Mouse (Mus musculus) olfactory bulb, adult 2 months (tissue): ENCODE results near the gene Gm17581.

ENCODE experiments used
- CTCF ChIP-seq: fragments of 200-500 bp; IDR thresholded peaks from 2 replicates; pipeline ENCODE4 v1.5.1; 2012; ENCODE audit warnings: low read depth, mild to moderate bottlenecking, low read length, moderate library complexity; ENCODE audit not compliant: insufficient read depth
- POLR2A ChIP-seq: fragments of 200-500 bp; IDR thresholded peaks from 2 replicates; pipeline ENCODE4 v1.6.1; 2012; ENCODE audit warnings: mild to moderate bottlenecking, low read depth, low read length, moderate library complexity; ENCODE audit not compliant: insufficient read depth

DNA sequence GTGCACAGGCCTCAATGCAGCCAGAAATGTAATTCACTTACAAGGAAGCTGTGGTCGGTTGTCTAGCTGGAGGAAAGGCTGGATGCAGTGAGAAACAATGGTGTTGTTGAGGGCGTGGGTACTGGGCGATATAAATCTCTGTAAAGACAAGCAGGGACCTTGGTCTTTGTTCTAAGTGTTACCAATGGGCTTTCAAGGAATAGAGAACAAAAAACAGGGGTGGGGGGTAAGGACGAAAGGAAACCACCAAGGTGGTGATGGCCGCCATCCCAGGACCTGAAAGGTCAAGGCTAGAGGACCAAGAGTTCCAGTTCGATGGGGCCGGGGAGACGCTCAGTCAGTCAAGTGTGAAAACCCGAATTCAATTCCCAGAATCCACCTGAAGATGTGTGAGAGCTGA is 2.1 kb upstream of the Gm17581 start:
- TF ChIP-seq CTCF (no peak), POLR2A (no peak)
